Mouse (Mus musculus) frontal cortex, postnatal 10 days (tissue): Measurements from ENCODE around the gene Bicral.
A peak's percentile ranks its signal among the peaks of the same experiment; 100 is the strongest.

Source experiments
- DNase-seq, 2 experiments: peaks; one replicate each; pipeline ENCODE4 v3.0.0; 2022; ENCODE audit warnings: low spot score in 2 of 2, mixed read lengths in 1 of 2

Gene Bicral

GRCm38 (mm10) chr17:46857903-46858748 lies at the start of gene Bicral:
Gene Bicral, minus strand, starts transcription at chr17:46858482.
- DNase-seq, result peak; percentile 62 to 69

GRCm38 (mm10) chr17:46903876-46904490 lies 45.7 kb upstream of the Bicral start:
- peak in 1 of 2 experiments; percentile 66 for DNase-seq

- DNase-seq, result no peak
Observed at GRCm38 (mm10) chr17:46900941-46901340, 42.7 kb upstream of the Bicral start.

- no peak for DNase-seq
Observed at GRCm38 (mm10) chr17:46897221-46897950, 39.1 kb upstream of the Bicral start.

GRCm38 (mm10) chr17:46895426-46895825 lies 37.1 kb upstream of the Bicral start:
- no peak for DNase-seq

GRCm38 (mm10) chr17:46890843-46891594 lies 32.7 kb upstream of the Bicral start:
- peak in 1 of 2 experiments; percentile 60 for DNase-seq

GRCm38 (mm10) chr17:46890116-46890815 lies 32.0 kb upstream of the Bicral start, which contains the start of gene Tbcc:
Gene Tbcc, plus strand, starts transcription at chr17:46890684.
- peak; percentile 95 to 97 for DNase-seq

GRCm38 (mm10) chr17:46889450-46890084 lies 31.3 kb upstream of the Bicral start:
- peak; percentile 72 to 74 for DNase-seq

- DNase-seq, result peak in 1 of 2 experiments; percentile 37
Observed at GRCm38 (mm10) chr17:46888511-46889212, 30.4 kb upstream of the Bicral start.

GRCm38 (mm10) chr17:46885910-46886643 lies 27.8 kb upstream of the Bicral start:
- DNase-seq, result no peak

GRCm38 (mm10) chr17:46885218-46885909 lies 27.1 kb upstream of the Bicral start:
- DNase-seq, result no peak

- no peak for DNase-seq
Observed at GRCm38 (mm10) chr17:46884766-46885165, 26.5 kb upstream of the Bicral start.

- no peak for DNase-seq
Observed at GRCm38 (mm10) chr17:46883107-46883506, 24.8 kb upstream of the Bicral start.

- no peak for DNase-seq
Observed at GRCm38 (mm10) chr17:46881728-46882127, 23.4 kb upstream of the Bicral start.

GRCm38 (mm10) chr17:46880322-46880721 lies 22.0 kb upstream of the Bicral start:
- no peak for DNase-seq

- DNase-seq, result no peak
Observed at GRCm38 (mm10) chr17:46879841-46880311, 21.6 kb upstream of the Bicral start.

GRCm38 (mm10) chr17:46877061-46877460 lies 18.8 kb upstream of the Bicral start:
- no peak for DNase-seq

GRCm38 (mm10) chr17:46876371-46876950 lies 18.2 kb upstream of the Bicral start:
- no peak for DNase-seq
